In genomic region chr2:181243706-181244394, GRCm38 (mm10) we compare ENCODE assay signal across 9 mouse cellular contexts. TPM values are rescaled to one million over a fixed set of nuclear protein-coding genes. Genes with fewer than 3 reads are reported as not detected.
DNase-seq lines count a peak whose midpoint lies in the region; ATAC-seq and TF ChIP-seq lines count a peak whose summit lies in the region.
"Had no signal": no experiment of that assay in that cellular context is flagged by ENCODE, and none has a peak within 500 bp of the region (broad histone marks: within the 10 kb centered on the region; RNA-seq: fewer than 3 reads in every experiment).

No protein-coding gene starts in this region.

- DNase-seq in thymus, postnatal 0 days (ENCODE audit: low spot score), result peak; percentile 28
- no peak for DNase-seq in thymus, postnatal 10 days (ENCODE audit: low spot score in 2 of 2)
- peak; percentile 24 to 44 (median 26) for DNase-seq in liver, embryonic 14.5 days (ENCODE audit: low read depth in 3 of 3, low spot score in 3 of 3)
- DNase-seq in splenic B cell, adult 2 months (ENCODE audit: low read depth, low spot score), result peak; percentile 52
- DNase-seq in layer of hippocampus, adult 8-10 months (ENCODE audit: low spot score in 2 of 2), result no peak
- DNase-seq in cerebellum, adult 2 months, result no peak
- DNase-seq in left cerebral cortex, adult 8-10 months (ENCODE audit: low spot score in 2 of 2), result no peak

- no peak overlapping the region for H3K9ac ChIP-seq in heart, embryonic 11.5 days (ENCODE audit: low read depth, low read length)
- no peak overlapping the region for H3K9ac ChIP-seq in liver, embryonic 14.5 days (replicated peaks)
- H3K9ac ChIP-seq: limb, embryonic 13.5 days had no signal

- WGBS in heart, embryonic 11.5 days (ENCODE audit: insufficient replicate concordance), result 27% methylated on average over 11 of the region's 11 CpGs
- 12% methylated on average over 11 of the region's 11 CpGs for WGBS in liver, embryonic 14.5 days (ENCODE audit: insufficient replicate concordance)
- WGBS in cerebellum, adult 2 months, result 46% methylated on average over 11 of the region's 11 CpGs

- no peak for TF ChIP-seq CTCF in liver, embryonic 14.5 days (IDR thresholded peaks at IDR 0.05; ENCODE audit: low read depth)
- no peak for TF ChIP-seq CTCF in cerebellum, adult 2 months (IDR thresholded peaks at IDR 0.05; ENCODE audit: borderline replicate concordance, insufficient read depth, low read depth, low read length)

- no peak for TF ChIP-seq EP300 in liver, embryonic 14.5 days (IDR thresholded peaks at IDR 0.05; ENCODE audit: low read depth)

- H3K4me1 ChIP-seq in heart, embryonic 11.5 days (ENCODE audit: control insufficient read depth, insufficient read depth, low read length), result no peaks in the 10 kb centered on the region
- peaks cover 3 to 17% of the 10 kb centered on the region in 2 experiments; a peak in 2 of 4 replicates for H3K4me1 ChIP-seq in liver, embryonic 14.5 days (replicated peaks; ENCODE audit: control insufficient read depth in 2 of 2, insufficient read depth in 2 of 2, low read length in 1 of 2)
- no peaks in the 10 kb centered on the region for H3K4me1 ChIP-seq in cerebellum, adult 2 months (ENCODE audit: control insufficient read depth, insufficient read depth, low read length)

- no peak for ATAC-seq in heart, embryonic 11.5 days (replicated peaks; ENCODE audit: insufficient number of reproducible peaks, low FRiP score, low TSS enrichment)
- ATAC-seq in liver, embryonic 14.5 days (ENCODE audit: insufficient read depth), result peak; percentile 46; the same call in 1 of the 2 replicates

- no peaks in the 10 kb centered on the region for H3K36me3 ChIP-seq in heart, embryonic 11.5 days (ENCODE audit: control insufficient read depth, insufficient read depth, low read length)
- H3K36me3 ChIP-seq in liver, embryonic 14.5 days (replicated peaks; ENCODE audit: control insufficient read depth, insufficient read depth, low read depth), result no peaks in the 10 kb centered on the region
- no peaks in the 10 kb centered on the region; the same call in 1 of the 2 replicates for H3K36me3 ChIP-seq in splenic B cell, adult 2 months (ENCODE audit: control insufficient read depth, insufficient read depth, low read length, poor library complexity, severe bottlenecking)
- H3K36me3 ChIP-seq: limb, embryonic 13.5 days had no signal

- H3K27ac ChIP-seq in heart, embryonic 11.5 days (ENCODE audit: low read depth, low read length), result no peak overlapping the region
- H3K27ac ChIP-seq in liver, embryonic 14.5 days, result no peak overlapping the region
- H3K27ac ChIP-seq in cerebellum, adult 2 months (ENCODE audit: insufficient read depth, low read length), result no peak overlapping the region
- H3K27ac ChIP-seq: limb, embryonic 13.5 days had no signal

- H3K4me2 ChIP-seq in heart, embryonic 11.5 days, result peak overlapping the region; percentile 25; the same call in 1 of the 2 replicates
- peak overlapping the region; percentile 23; the same call in 1 of the 2 replicates for H3K4me2 ChIP-seq in liver, embryonic 14.5 days (ENCODE audit: low read depth)
- H3K4me2 ChIP-seq: limb, embryonic 13.5 days had no signal

- no peaks in the 10 kb centered on the region for H3K27me3 ChIP-seq in heart, embryonic 11.5 days (ENCODE audit: control insufficient read depth, insufficient read depth, low read length)
- H3K27me3 ChIP-seq in liver, embryonic 14.5 days (ENCODE audit: control insufficient read depth, insufficient read depth, low read length), result no peaks in the 10 kb centered on the region
- no peaks in the 10 kb centered on the region for H3K27me3 ChIP-seq in splenic B cell, adult 2 months (ENCODE audit: control insufficient read depth, insufficient read depth, low read length, poor library complexity, severe bottlenecking)
- H3K27me3 ChIP-seq in cerebellum, adult 2 months (ENCODE audit: control insufficient read depth, insufficient read depth, low read length), result no peaks in the 10 kb centered on the region
- H3K27me3 ChIP-seq: limb, embryonic 13.5 days had no signal

- no peaks in the 10 kb centered on the region for H3K9me3 ChIP-seq in heart, embryonic 11.5 days (replicated peaks; ENCODE audit: control insufficient read depth, low read length)
- H3K9me3 ChIP-seq in liver, embryonic 14.5 days (ENCODE audit: control insufficient read depth, low read length), result no peaks in the 10 kb centered on the region
- H3K9me3 ChIP-seq: limb, embryonic 13.5 days had no signal

- H3K4me3 ChIP-seq in heart, embryonic 11.5 days (ENCODE audit: low read depth, low read length), result no peak overlapping the region
- H3K4me3 ChIP-seq in liver, embryonic 14.5 days (ENCODE audit: insufficient read depth in 1 of 2, low read depth in 2 of 2, low read length in 2 of 2), result no peak overlapping the region
- no peak overlapping the region for H3K4me3 ChIP-seq in cerebellum, adult 2 months (replicated peaks; ENCODE audit: insufficient read depth, low read depth, low read length)
- H3K4me3 ChIP-seq: limb, embryonic 13.5 days had no signal

- TF ChIP-seq POLR2A in cerebellum, adult 2 months (IDR thresholded peaks at IDR 0.05; ENCODE audit: borderline replicate concordance, insufficient read depth, low read length), result no peak

RNA-seq across cellular contexts. Expression of gene Helz2, which starts 2.0 kb away (rescaled TPM):
- 5.0 TPM in 2 replicates for polyA plus RNA-seq in thymus, postnatal 0 days (2015; fragmentation: Nextera tagmentation; extraction: Ambion mirVana)
- 1.2 and 1.3 TPM in 2 replicates for polyA plus RNA-seq in heart, embryonic 11.5 days (2014; fragmentation: Nextera tagmentation; extraction: Ambion mirVana)
- 4.2 and 4.6 TPM in 2 replicates for polyA plus RNA-seq in liver, embryonic 14.5 days (2012; rRNA removed)
- polyA plus RNA-seq in liver, embryonic 14.5 days (2014; fragmentation: Nextera tagmentation; extraction: Ambion mirVana), result 1.6 and 2.0 TPM in 2 replicates
- 1 to 10 TPM; 2.6 to 3.6 (median 2.9) TPM for total RNA-seq in layer of hippocampus, adult 8-10 months (2022)
- 2.4 and 2.8 TPM in 2 replicates for polyA plus RNA-seq in cerebellum, adult 2 months (2012; rRNA removed)
- 1 to 10 TPM; 2.3 to 3.5 (median 2.5) TPM for total RNA-seq in left cerebral cortex, adult 8-10 months (2022)

RNA-seq across cellular contexts. Expression of gene Fndc11, which starts 24.0 kb away (rescaled TPM):
- polyA plus RNA-seq in thymus, postnatal 0 days (2015; fragmentation: Nextera tagmentation; extraction: Ambion mirVana), result 0.39 and 0.54 TPM in 2 replicates
- 0.13 TPM in 1 of 2 replicates, not detected in the other for polyA plus RNA-seq in heart, embryonic 11.5 days (2014; fragmentation: Nextera tagmentation; extraction: Ambion mirVana)
- polyA plus RNA-seq in liver, embryonic 14.5 days (2012; rRNA removed), result 0.22 and 0.25 TPM in 2 replicates
- 0.14 and 0.24 TPM in 2 replicates for polyA plus RNA-seq in liver, embryonic 14.5 days (2014; fragmentation: Nextera tagmentation; extraction: Ambion mirVana)
- not detected for total RNA-seq in layer of hippocampus, adult 8-10 months (2022)
- polyA plus RNA-seq in cerebellum, adult 2 months (2012; rRNA removed), result 0.46 TPM in 1 of 2 replicates, not detected in the other
- not detected for total RNA-seq in left cerebral cortex, adult 8-10 months (2022)

RNA-seq across cellular contexts. Expression of gene Srms, which starts 30.9 kb away (rescaled TPM):
- polyA plus RNA-seq in thymus, postnatal 0 days (2015; fragmentation: Nextera tagmentation; extraction: Ambion mirVana), result 0.24 and 0.30 TPM in 2 replicates
- polyA plus RNA-seq in heart, embryonic 11.5 days (2014; fragmentation: Nextera tagmentation; extraction: Ambion mirVana), result 0.29 TPM in 1 of 2 replicates, not detected in the other
- 0.15 and 0.19 TPM in 2 replicates for polyA plus RNA-seq in liver, embryonic 14.5 days (2012; rRNA removed)
- 0.22 and 0.39 TPM in 2 replicates for polyA plus RNA-seq in liver, embryonic 14.5 days (2014; fragmentation: Nextera tagmentation; extraction: Ambion mirVana)
- under 1 TPM in 3 of 4 experiments, not detected in 1; 0.24 to 0.34 (median 0.31) TPM for total RNA-seq in layer of hippocampus, adult 8-10 months (2022)
- 0.41 and 0.46 TPM in 2 replicates for polyA plus RNA-seq in cerebellum, adult 2 months (2012; rRNA removed)
- total RNA-seq in left cerebral cortex, adult 8-10 months (2022), result under 1 TPM in 3 of 4 experiments, not detected in 1; 0.16 to 0.40 (median 0.33) TPM

RNA-seq across cellular contexts. Expression of gene Ptk6, which starts 41.3 kb away (rescaled TPM):
- 0.03 and 0.05 TPM in 2 replicates for polyA plus RNA-seq in thymus, postnatal 0 days (2015; fragmentation: Nextera tagmentation; extraction: Ambion mirVana)
- polyA plus RNA-seq in heart, embryonic 11.5 days (2014; fragmentation: Nextera tagmentation; extraction: Ambion mirVana), result not detected in 2 replicates
- 0.05 and 0.06 TPM in 2 replicates for polyA plus RNA-seq in liver, embryonic 14.5 days (2012; rRNA removed)
- polyA plus RNA-seq in liver, embryonic 14.5 days (2014; fragmentation: Nextera tagmentation; extraction: Ambion mirVana), result 0.05 TPM in 1 of 2 replicates, not detected in the other
- not detected for total RNA-seq in layer of hippocampus, adult 8-10 months (2022)
- polyA plus RNA-seq in cerebellum, adult 2 months (2012; rRNA removed), result 0.03 and 0.07 TPM in 2 replicates
- not detected for total RNA-seq in left cerebral cortex, adult 8-10 months (2022)
- polyA plus RNA-seq: limb, embryonic 13.5 days had no signal

RNA-seq across cellular contexts. Expression of gene Gmeb2, which starts 44.0 kb away (rescaled TPM):
- polyA plus RNA-seq in thymus, postnatal 0 days (2015; fragmentation: Nextera tagmentation; extraction: Ambion mirVana), result 11.8 and 14.1 TPM in 2 replicates
- 9.1 TPM in 2 replicates for polyA plus RNA-seq in heart, embryonic 11.5 days (2014; fragmentation: Nextera tagmentation; extraction: Ambion mirVana)
- 11.0 and 12.2 TPM in 2 replicates for polyA plus RNA-seq in liver, embryonic 14.5 days (2012; rRNA removed)
- 7.6 and 10.3 TPM in 2 replicates for polyA plus RNA-seq in liver, embryonic 14.5 days (2014; fragmentation: Nextera tagmentation; extraction: Ambion mirVana)
- total RNA-seq in layer of hippocampus, adult 8-10 months (2022), result 10 to 100 TPM; 17.1 to 22.9 (median 20.9) TPM
- 28.7 and 30.1 TPM in 2 replicates for polyA plus RNA-seq in cerebellum, adult 2 months (2012; rRNA removed)
- total RNA-seq in left cerebral cortex, adult 8-10 months (2022), result 10 to 100 TPM; 20.0 to 24.2 (median 21.6) TPM

Comparison
In these comparisons a context has a peak if more than half of its experiments do, and no peak if none do; other contexts are left out.
1. DNase-seq: peak in thymus, postnatal 0 days (single experiment), liver, embryonic 14.5 days (3 of 3) and splenic B cell, adult 2 months (single experiment); none in thymus, postnatal 10 days (0 of 2), layer of hippocampus, adult 8-10 months (0 of 2), cerebellum, adult 2 months (0 of 2) and left cerebral cortex, adult 8-10 months (0 of 2).